Mouse (Mus musculus): ENCODE data around the gene Arhgef9.

Gene Arhgef9

DNA sequence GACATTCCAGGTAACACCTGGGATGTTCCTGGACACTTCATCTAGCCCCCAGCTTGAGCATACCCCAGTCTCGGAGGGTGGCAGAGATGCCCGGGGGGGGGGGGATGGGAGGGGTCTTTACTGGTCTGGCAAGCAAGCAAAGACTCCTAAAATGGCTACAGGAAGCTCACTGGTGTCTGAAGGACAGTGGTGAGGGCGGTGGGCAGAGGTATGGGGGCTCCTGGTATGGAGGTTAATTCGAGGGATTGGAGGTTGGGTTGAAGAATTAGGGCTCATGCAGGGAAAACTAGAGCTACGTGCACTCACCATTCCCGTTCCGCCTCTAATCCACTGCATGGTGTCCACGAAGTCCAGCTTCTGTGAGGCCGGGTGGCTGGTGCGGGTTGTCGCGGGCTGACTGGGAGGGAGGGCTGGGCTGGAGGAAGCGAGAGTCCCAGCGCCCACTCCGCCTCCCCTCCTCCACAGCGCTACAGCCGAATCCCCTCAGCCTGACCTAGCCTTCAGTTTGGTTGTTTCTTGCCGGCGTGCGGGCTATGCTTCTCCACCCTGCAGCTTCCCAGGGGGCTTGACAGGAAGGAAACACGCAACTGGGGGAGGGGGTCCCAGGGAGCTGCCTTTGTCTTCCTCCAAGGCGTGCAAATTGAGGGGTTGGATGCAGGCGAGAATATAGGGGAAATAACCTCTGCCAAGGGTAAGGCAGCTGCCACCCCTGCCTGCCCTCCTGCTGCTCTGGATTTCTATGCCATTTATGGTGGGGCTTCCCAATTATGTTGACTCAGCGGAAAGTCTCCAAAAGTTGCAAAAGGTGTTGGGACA, at the start of gene Arhgef9:
Gene Arhgef9 (minus strand): TSS at position 753 of the 816 bp plus-strand sequence.
- peak; percentile 24 for DNase-seq

DNA sequence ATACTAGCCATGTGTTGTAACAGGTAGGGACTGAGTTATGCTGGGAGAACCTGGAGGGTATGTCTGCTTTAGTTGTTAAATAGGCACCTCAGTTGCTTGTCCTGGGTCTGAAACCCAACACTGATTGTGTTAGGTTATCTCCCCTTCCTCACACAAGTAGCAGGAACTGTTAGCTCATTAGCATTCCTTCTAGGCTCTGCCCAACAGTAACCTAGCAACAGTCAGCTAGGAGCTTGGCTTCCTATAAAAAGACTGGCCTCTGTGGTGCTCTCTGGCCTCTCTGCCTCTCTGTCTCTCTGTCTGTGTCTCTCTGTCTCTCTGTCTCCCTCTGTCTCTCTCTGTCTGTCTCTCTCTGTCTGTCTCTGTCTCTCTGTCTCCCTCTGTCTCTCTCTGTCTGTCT, 42.2 kb upstream of the Arhgef9 start:
- DNase-seq: no peak

DNA sequence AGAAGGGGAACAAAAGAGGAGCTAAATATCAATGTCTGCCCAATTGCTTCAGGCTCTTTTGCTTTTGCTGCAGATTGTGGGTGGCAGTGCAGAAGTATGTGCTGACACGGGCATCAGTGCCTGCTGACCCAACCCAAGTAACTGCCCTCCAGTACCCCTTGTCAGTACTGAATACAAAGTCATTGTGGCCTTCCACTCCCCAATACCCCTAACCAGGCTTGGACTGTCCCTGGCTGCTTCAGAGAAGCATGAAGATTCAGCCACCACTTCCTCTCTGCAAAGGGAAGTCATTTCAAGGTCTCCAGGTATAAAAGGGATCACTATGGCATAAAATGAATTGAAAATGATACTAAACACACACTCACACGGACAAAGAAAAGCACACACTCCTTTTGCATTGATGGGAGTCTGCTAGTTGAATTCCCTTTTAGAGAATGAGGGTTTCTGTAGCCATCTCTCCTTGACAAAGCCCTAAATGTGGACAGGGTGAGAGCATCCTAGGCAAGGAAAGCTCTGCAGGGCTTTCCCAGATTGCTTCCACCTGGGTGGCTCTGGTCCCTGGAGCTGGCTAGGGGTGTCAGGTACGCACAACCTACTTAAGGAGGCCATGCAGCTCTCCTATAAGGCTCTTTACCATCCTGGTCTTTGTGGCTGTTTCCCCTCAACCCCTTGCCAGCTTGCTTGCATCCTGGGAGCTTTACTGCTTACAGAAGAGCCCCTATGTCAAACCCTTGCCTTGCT, 1.1 kb downstream of the Arhgef9 start:
- peak; percentile 16 for DNase-seq

DNA sequence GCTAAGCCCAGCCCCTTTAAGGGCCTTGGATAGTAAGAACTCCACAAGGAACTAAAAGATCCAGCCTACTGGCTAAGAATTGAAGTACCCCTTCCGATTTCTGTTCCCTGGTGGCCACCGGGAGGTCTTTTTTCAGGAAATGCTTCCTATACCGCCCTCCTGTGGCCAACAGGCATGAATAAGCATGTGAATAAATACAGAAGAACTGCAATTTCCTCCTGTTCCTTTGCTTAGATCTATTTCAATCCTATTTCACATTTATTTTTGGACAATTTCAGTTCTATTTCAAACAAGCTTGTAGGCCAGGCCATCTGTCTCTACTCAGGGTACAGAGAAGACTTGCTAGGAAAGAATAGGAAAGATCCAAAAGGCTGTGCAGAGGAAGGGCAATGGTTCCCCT, 20.7 kb downstream of the Arhgef9 start:
- DNase-seq: peak; percentile 51

DNA sequence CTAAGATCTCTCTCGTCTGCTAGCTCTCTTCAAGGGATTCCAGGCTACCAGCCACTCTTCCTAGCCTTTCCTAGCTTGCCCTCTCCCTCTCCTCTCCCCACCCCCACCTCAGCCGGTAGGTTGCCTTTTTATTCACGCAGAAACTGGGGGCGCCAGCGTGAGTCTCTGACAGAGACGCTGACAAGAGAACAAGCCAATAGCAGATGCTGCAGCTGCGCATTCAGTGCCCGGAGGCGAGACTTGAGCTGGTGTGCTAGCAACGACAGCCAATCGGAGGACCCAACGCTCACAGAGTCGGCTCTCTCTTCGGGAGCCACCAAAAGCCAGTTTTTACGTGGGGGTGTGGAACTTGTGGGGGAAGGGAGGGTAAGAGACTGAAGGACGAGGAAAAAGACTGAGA, 30.3 kb downstream of the Arhgef9 start:
- peak; percentile 79 for DNase-seq

DNA sequence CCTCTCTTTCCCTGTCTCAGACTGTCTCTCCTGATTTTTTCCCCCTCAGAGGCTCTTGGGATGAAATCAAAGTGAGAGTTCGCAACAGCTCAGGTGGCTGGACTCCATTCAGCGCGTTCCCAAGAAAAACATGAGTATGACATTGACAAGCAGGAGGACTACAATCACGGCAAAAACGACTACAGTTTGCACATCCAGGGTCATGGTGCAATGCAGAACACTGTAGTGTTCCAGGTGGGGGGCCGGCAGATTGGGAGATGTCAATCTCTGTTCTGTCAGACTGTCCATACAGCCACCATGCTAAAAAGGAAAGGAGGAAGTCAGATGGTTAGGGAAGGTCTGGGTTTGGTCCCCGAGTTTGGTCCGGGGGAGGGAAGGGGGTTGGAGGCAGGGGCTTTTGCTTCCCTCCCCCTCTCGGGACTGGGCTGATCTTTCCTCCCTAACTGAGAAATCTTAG, 31.0 kb downstream of the Arhgef9 start:
- DNase-seq: peak; percentile 19

DNA sequence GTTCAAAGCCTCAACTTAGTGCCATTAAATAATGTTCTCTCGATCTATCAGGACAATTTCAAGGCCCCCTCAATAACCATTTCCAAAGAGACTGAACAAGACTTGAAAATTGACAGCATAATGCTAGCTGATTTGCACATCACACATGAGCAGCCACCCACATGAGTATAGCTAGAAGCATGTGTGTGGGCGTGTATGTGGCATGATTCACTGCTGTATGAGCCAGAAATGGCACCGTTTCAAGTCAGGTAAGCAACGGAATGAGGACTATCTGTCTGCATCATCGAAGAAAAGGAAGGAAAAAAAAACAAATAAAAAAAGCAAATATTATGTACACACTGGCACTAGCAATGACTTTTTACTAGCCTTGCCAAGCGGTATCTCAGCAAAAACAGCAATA, 32.5 kb downstream of the Arhgef9 start:
- peak; percentile 24 for DNase-seq

DNA sequence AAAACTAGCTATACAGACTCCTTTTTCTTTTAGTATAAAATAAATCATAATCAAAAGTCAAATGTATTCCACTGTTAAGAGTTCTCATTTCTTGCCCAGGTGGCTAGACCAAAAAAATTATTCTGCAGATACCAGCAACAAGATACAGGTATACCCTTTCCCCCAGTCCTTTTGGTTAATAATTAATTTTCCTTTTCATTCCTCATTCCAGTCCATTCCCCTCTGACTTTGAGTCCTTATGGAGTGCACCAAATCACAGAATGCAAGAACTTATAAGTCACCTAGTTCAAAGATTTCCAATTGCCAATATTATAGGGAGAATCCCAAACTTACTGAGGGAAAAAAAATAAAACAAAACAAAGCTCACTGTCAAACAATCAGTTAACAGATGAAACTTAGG, 33.2 kb downstream of the Arhgef9 start:
- DNase-seq: no peak

DNA sequence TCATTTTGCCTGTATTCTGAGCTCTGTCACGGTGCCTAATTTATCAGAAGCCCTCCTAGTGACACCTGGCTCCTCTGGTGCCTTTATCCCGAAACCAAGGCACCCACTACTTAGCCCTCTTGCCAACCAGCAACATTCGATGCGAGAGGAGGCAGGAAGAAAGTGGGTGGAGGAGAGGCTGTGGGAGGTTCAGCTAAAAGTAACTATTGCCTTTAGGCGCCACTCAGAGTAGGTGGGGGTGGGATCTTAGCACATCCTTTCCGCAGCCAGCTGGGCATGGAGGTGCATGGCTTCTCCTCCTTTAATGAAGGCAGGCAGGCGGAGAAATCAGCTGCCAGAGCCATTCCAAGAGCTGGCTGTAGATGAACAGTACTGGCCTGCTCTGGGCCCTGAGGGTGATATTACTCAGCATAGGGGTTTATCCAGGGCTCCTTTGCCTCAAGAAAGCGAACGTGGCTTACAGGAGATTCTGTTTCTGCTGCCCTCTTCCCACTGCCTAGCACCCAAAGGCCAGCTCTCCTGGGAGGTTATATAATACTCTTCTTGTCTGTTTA, 39.7 kb downstream of the Arhgef9 start:
- no peak for DNase-seq

DNA sequence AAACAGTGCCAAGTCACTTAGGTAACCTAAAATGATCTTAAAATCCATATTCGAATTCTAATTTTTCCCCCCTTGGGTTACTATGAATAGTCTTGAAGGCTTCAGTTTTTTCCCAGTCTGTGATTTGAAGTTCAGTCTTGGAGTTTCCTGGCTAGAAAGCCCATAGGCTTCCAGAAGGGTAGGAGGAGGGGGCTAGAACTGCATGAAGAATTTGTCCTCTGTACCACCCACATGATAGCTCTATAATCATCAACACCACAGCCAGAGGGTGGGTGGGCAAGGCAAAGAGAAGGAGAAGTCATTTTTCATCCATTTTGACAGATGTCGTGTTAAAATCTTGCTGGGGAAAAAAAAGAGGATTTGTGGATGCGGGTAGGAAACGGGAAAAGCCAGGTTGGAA, 58.0 kb downstream of the Arhgef9 start:
- no peak for DNase-seq

DNA sequence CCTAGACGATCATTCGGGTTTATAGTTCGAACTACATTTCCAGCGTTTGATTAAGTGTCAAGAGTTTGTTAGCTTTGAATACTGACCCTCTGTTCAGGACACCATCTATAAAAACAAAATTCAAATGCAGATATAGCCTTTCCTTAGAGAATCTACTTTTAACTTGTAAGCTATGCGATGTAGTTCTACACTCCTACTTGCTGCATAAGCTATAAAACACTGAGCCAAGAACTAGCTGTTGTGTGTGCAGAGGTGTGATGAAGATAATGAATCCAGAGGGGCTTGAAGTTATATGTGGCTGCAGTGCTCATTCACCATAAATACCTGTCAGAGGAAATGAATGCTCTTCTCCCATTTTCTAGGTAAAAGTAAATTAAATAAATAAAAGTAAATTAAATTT, 63.2 kb downstream of the Arhgef9 start:
- DNase-seq: no peak

DNA sequence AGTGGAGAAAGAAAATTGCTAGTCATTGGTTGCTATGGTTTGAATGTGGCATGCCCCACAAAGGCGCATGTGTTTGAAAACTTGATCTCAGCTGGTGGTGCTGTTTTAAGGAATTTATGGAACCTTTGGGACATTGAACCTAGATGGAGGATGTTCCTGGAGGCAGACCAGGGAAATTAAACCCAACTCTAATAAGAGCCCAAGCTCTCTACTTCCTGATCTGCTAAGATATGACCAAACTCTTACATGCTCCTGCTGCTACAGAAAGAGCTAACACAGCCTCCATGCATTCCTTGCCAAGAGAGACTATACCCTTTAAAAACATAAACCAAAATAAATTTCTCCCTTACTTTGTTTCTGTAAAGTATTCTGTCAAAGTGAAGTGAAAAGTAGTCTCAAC, 63.7 kb downstream of the Arhgef9 start:
- DNase-seq: no peak

DNA sequence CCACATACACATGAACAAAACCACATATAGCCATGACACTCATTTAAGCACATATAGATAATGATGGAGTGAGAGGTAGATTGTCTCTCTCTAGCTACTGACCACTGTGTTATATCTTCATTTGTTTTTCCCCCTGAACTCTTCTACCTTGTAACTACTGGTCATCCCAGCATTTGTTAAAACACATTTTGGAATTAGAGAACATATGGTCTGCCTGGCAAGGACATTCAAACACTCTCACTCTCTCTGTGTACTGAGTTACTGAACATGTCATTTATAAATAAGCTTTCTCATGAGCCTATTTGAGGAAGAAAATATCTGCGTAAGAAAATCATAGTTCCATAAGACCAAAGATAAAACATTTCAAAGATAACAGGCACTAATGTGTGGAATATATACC, 64.9 kb downstream of the Arhgef9 start:
- no peak for DNase-seq

DNA sequence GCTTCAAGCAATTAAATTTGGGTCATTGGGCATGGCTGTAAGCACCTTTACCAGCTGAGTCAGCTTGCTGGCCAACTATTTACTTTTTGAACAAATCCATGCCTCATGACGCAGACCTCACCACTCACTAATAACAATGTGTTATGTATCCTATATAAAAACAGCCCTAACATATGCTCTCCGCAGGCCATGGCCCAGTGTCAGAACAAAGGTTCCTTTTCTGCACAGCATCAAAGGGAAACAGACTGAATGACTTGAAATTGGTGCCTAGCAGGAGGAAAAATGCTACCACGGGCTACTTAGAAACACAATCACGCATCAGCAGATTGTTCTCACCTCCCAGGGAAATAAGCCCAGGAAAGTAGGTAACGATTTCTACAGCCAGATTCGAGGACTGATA, 73.2 kb downstream of the Arhgef9 start:
- no peak for DNase-seq

DNA sequence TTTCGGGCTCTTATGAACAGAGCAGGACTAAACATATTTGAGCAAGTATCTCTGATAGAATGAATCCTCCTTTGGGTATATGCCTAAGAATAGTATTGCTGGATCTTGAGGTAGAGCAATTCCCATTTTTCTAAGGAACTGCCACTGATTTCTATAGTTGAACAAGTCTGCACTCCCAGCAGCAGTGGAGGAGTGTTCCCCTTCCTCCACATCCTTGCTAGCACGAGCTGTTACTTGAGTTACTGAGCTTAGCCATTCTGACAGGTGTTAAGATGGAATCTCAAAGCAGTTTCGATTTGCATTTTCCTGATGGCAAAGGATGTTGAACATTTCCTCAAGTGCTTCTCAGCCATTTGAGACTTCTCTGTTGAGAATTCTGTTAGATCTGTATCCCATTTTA, 92.3 kb downstream of the Arhgef9 start:
- no peak for DNase-seq

DNA sequence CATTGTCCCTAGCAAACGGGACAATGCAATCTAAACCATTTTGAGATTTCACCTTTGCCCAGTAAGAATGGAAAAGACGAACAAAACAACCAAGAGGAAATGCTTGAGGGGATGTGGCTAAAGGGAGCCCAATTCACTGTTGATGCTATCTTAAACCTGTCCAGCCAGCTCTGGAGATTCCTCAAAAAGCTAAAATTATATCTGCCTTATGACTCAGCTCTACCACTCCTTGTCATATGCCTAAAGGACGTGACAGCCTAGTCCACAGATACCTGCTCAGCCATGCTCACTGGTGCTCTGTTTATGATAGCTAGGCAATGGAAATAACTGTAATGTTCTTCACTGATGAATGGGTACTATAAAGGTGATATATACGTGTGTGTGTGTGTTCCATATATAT, 109.0 kb downstream of the Arhgef9 start:
- DNase-seq: no peak

DNA sequence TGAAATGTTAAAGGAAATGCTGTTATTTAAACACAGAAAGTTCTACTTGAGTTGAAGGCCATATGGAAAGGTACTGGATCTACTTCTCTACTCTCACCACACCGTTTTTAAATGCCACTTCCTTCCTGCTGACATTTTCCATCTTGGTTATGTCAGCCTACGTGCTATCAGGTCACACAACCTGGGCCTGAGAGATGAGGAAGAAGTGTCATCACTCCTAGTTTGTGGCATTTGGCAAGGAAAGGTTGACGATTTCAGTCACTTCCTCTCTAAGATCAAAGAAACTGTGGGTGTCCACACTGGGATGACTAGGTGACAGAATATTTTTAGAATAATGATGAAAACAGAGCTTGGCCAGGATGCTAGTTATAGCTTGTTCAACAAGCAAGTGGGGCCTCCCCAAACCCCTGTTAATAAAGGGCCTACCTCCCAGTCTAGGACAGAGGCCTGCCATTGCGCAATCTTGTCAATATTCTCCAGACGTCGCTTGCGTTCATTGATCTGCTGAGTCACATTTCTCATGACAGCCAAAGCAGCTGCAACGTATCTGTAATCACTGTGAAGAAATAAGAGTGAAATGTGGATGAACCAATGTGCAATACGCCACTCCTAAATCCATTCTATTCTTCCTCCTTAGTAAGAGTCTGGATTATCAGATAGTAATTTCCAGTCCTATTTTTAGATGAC, 119.5 kb downstream of the Arhgef9 start:
- DNase-seq: no peak

DNA sequence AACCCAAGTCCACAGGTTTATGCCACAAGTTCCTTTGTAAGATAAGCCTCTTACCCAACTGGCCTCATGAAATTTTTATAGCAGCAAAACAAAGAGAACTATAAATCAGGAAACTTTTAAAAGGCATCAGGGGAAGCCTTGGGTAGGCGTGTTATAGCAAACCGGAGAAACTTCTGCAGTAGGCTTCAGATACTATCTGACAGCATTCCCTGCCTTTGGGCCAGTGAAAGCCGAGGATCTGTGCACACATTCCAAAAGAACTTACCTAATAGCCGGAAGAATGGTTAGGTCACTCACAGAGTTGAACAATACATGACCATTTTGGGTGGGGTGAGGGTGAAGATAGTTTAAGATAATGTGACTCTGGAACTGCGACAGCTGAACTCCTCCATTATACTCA, 168.7 kb downstream of the Arhgef9 start:
- no peak for DNase-seq

DNA sequence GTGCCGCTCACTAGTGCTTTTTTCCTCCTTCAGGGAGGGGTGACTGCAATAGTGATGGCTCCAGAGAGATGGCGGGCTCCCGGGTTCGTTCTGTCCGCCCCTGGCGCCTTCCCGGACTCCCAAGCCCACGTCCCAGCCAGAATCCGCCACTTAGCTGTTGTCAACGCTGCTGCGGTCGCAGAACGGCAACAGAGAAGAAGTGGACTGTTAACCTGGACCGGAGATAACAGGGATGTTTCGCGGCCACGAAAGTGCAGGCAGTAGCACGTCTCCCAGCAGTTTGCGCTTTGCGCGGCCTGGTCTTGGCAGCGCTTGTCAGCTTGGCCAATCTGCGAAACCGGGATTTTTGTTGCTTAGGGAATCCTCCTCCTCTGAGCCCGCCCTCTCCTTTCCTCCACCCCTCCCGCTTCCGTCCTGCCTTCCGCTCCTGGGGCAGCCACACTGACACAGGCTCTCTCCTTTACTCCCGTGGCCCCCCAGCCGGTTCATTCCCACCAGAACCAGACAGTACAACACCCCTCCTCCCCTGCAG, 170.2 kb downstream of the Arhgef9 start, which contains the start of gene Spin4:
Gene Spin4 (minus strand): TSS at position 322 of the 532 bp plus-strand sequence.
- DNase-seq: peak; percentile 68

DNA sequence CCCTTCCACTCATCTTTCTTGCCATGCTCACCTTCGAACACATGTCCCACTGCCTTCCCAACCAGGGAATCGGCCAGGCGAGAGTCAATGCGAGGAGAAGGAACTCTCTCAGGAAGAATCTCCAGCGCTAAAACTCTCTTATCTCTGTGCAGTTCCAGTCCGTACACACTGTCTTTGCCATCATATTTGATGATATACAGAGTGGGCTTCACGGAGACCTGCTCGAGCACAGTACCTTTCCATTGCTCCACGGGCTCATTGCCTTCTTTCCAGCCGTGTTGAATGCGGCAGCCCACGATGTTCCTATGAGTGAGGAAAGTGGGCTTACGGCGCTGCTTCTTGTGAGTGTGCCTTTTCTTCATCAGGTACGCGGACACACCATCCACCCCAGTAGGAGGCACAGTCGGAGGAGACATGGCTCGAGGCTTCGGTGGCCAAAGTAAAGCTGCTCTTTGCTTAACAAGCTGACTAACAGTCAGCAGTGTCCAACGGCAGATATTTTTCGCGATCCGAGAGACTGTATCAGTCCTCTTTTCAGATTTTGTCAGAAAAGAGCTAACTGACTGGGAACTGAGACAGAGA, 170.8 kb downstream of the Arhgef9 start:
- peak; percentile 20 for DNase-seq

DNA sequence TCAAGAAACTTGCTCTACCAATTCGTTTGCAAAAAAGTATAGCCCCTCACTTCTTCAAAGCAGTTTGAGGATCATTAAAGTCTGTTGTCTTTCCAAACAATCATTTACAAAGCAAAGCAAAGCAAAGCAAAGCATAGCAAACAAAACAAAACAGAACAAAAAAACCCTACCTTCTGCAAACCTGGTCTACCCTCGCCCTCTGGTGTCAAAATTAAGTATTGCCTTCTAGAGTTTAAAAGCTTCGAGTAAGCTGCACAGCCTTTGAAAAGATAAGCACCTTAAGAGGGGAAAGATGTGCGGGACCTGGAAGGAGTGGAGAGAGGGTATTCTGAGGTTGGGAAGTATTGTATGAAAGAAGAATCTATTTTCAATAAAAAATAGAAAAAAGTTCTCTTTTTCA, 184.6 kb downstream of the Arhgef9 start:
- no peak for DNase-seq
